Comparison of ENCODE assay signal across 9 mouse cellular contexts in the genomic region with DNA sequence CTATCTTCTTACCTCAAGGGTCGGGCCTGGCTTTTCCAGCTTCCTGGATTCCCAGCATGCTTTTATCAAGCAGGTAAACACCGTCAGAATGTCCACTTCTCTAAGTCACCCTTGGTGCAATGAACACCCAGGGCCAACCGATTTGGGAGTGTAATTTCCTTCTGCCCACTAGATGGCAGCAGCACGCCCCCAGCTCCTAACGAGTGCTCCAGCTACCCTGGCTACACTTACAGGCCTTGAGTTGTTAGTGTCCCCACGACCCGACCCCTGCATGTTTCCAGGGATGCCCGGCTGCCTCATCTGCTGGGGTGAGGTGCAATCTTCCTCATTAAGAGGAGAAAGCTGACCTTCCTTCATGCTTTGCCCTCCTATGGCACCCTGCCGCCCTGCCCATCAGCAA. TPM values are rescaled to one million over a fixed set of nuclear protein-coding genes. Genes with fewer than 3 reads are reported as not detected.
A peak's percentile ranks its signal among the peaks of the same experiment; 100 is the strongest.
DNase-seq lines count a peak whose midpoint lies in the region; ATAC-seq and TF ChIP-seq lines count a peak whose summit lies in the region.
"Had no signal": no experiment of that assay in that cellular context is flagged by ENCODE, and none has a peak within 500 bp of the region (broad histone marks: within the 10 kb centered on the region; RNA-seq: fewer than 3 reads in every experiment).

No protein-coding gene starts in this region.

- no peak for TF ChIP-seq EP300 in heart, adult 2 months (IDR thresholded peaks at IDR 0.05; ENCODE audit: insufficient read depth, low read depth, low read length)

- TF ChIP-seq POLR2A in heart, adult 2 months (IDR thresholded peaks at IDR 0.05; ENCODE audit: insufficient read depth, low read depth, low read length) = no peak

- no peaks in the 10 kb centered on the region for H3K27me3 ChIP-seq in heart, adult 2 months (ENCODE audit: control insufficient read depth, insufficient read depth, low read length)
- H3K27me3 ChIP-seq in intestine, embryonic 16.5 days (replicated peaks; ENCODE audit: control insufficient read depth, insufficient read depth, low read length) = no peaks in the 10 kb centered on the region
- H3K27me3 ChIP-seq: embryonic facial prominence, embryonic 12.5 days had no signal

- DNase-seq in heart, adult 2 months = peak; percentile 32 to 56
- no peak for DNase-seq in heart, postnatal 25 days (ENCODE audit: low spot score)
- DNase-seq in A20 (ENCODE audit: low read depth, low spot score) (peak; percentile 81), adipocyte (ENCODE audit: low spot score) (peak; percentile 77)
- peak; percentile 64 for DNase-seq in embryo, embryonic 11.5 days (ENCODE audit: low read depth, low spot score)
- peak; percentile 28 for DNase-seq in lung, postnatal 25 days (ENCODE audit: low spot score)
- DNase-seq in spleen, postnatal 10 days (ENCODE audit: low spot score in 2 of 2) = peak; percentile 16 to 58

- peak; percentile 84 for TF ChIP-seq CTCF in heart, adult 2 months (IDR thresholded peaks at IDR 0.05)

- no peaks in the 10 kb centered on the region for H3K9me3 ChIP-seq in intestine, embryonic 16.5 days (ENCODE audit: control insufficient read depth, low read length)
- H3K9me3 ChIP-seq: embryonic facial prominence, embryonic 12.5 days had no signal

- H3K79me2 ChIP-seq in heart, adult 2 months (replicated peaks; ENCODE audit: control insufficient read depth, insufficient read depth, low read length) = no peaks in the 10 kb centered on the region

- ATAC-seq in intestine, embryonic 16.5 days = peak; percentile 40; the same call in 1 of the 2 replicates

- 13% methylated on average over 9 of the region's 9 CpGs for WGBS in heart, adult 2 months
- 12% methylated on average over 9 of the region's 9 CpGs for whole genome bisulfite sequencing in intestine, embryonic 16.5 days

- intact Hi-C loops in heart, adult 2 months (cut with DNase I) = no loop called here
- intact Hi-C loops in heart, postnatal 25 days (cut with DNase I) = loop anchor here (10.0 kb wide), 1 partner anchor 1201 kb away; no protein-coding TSS in a partner anchor

- H3K4me3 ChIP-seq in heart, adult 2 months = no peak overlapping the region
- no peak overlapping the region for H3K4me3 ChIP-seq in intestine, embryonic 16.5 days (ENCODE audit: low read length)
- H3K4me3 ChIP-seq: embryonic facial prominence, embryonic 12.5 days had no signal

- H3K4me2 ChIP-seq in intestine, embryonic 16.5 days (ENCODE audit: low read depth, low read length) = no peak overlapping the region
- H3K4me2 ChIP-seq: embryonic facial prominence, embryonic 12.5 days had no signal

- no peaks in the 10 kb centered on the region for H3K4me1 ChIP-seq in heart, adult 2 months (ENCODE audit: control insufficient read depth, insufficient read depth, low read length)
- H3K4me1 ChIP-seq in intestine, embryonic 16.5 days (ENCODE audit: control insufficient read depth, insufficient read depth, low read length) = no peaks in the 10 kb centered on the region

- no peak overlapping the region for H3K9ac ChIP-seq in heart, adult 2 months (ENCODE audit: low read depth, low read length)
- no peak overlapping the region for H3K9ac ChIP-seq in intestine, embryonic 16.5 days (ENCODE audit: low read depth, low read length)
- H3K9ac ChIP-seq: embryonic facial prominence, embryonic 12.5 days had no signal

- no peaks in the 10 kb centered on the region for H3K36me3 ChIP-seq in heart, adult 2 months (ENCODE audit: control insufficient read depth, insufficient read depth, low read length)
- no peaks in the 10 kb centered on the region for H3K36me3 ChIP-seq in intestine, embryonic 16.5 days (ENCODE audit: control insufficient read depth, insufficient read depth, low read length)

- no peak overlapping the region for H3K27ac ChIP-seq in heart, adult 2 months
- no peak overlapping the region for H3K27ac ChIP-seq in intestine, embryonic 16.5 days (ENCODE audit: low read length)
- H3K27ac ChIP-seq: embryonic facial prominence, embryonic 12.5 days had no signal

RNA-seq across cellular contexts. Expression of gene Zfp64, which starts 51.2 kb away (rescaled TPM):
- total RNA-seq in heart, adult 2 months (2021) = 1 to 10 TPM; 6.6 to 7.8 TPM
- 10.1 and 10.5 TPM in 2 replicates for polyA plus RNA-seq in heart, adult 2 months (2012; rRNA removed)
- 1 to 10 TPM; 8.7 to 8.8 TPM for total RNA-seq in heart, postnatal 25 days (2021)
- polyA plus RNA-seq in intestine, embryonic 16.5 days (2015; fragmentation: Nextera tagmentation; extraction: Ambion mirVana) = 26.9 and 30.6 TPM in 2 replicates
